Mouse (Mus musculus) embryonic facial prominence, embryonic 10.5 days (tissue): Measurements from ENCODE around the gene Gnas. TPM values are rescaled to one million over a fixed set of nuclear protein-coding genes. Genes with fewer than 3 reads are reported as not detected.

ENCODE experiments used
- DNase-seq: peaks from one replicate; pipeline ENCODE4 v3.0.0-alpha.2; 2017; ENCODE audit warnings: low spot score
- H3K27ac ChIP-seq: fragments of 300-500 bp; sonication (generic); replicated peaks from 2 replicates; pipeline ENCODE4 v1.5.1; 2016; ENCODE audit warnings: mild to moderate bottlenecking
- H3K27me3 ChIP-seq: fragments of 300-500 bp; sonication (generic); replicated peaks from 2 replicates; pipeline ENCODE4 v1.6.1; 2016; ENCODE audit warnings: low read depth, mild to moderate bottlenecking; ENCODE audit not compliant: poor library complexity, severe bottlenecking
- H3K36me3 ChIP-seq: fragments of 300-500 bp; sonication (generic); replicated peaks from 2 replicates; pipeline ENCODE4 v1.6.1; 2016; ENCODE audit warnings: mild to moderate bottlenecking, moderate library complexity
- H3K4me1 ChIP-seq: fragments of 300-500 bp; sonication (generic); 2 replicates; pipeline ENCODE4 v1.6.1; 2016
- H3K4me3 ChIP-seq: fragments of 300-500 bp; sonication (generic); 2 replicates; pipeline ENCODE4 v1.5.1; 2016; ENCODE audit warnings: mild to moderate bottlenecking, moderate library complexity
- H3K9me3 ChIP-seq: fragments of 300-500 bp; sonication (generic); 2 replicates; pipeline ENCODE4 v1.6.1; 2016; ENCODE audit warnings: mild to moderate bottlenecking
- WGBS: fragments of 180-500 bp; shearing (Covaris S2); methylation state at CpG from one replicate; pipeline ENCODE4 v1.1.7; 2016; 5-methylcytosine and 5-hydroxymethylcytosine counted together
- polyA plus RNA-seq: library from polyadenylated mRNA; unstranded; fragments of >200 nt; fragmentation: Nextera tagmentation; extraction: Ambion mirVana; gene quantifications from 2 replicates; pipeline ENCODE4 v1.2.1, GENCODE M21; 2016

Gene Gnas
- polyA plus RNA-seq, 1 experiment from 2014 or later = 1,303 TPM

GRCm38 (mm10) chr2:174297086-174297571, 13.0 kb downstream of the Gnas start:
- Histone ChIP-seq H3K4me3 (peak overlapping the region; percentile 42), H3K27ac (no peak overlapping the region), H3K36me3 (peaks cover 63% of the 10 kb centered on the region), H3K9me3 (peaks cover 69% of the 10 kb centered on the region), H3K4me1 (peaks cover 56% of the 10 kb centered on the region), H3K27me3 (peaks cover 44% of the 10 kb centered on the region)
- peak; percentile 59 for DNase-seq
- 53% methylated on average over 29 of the region's 29 CpGs for WGBS

DNA sequence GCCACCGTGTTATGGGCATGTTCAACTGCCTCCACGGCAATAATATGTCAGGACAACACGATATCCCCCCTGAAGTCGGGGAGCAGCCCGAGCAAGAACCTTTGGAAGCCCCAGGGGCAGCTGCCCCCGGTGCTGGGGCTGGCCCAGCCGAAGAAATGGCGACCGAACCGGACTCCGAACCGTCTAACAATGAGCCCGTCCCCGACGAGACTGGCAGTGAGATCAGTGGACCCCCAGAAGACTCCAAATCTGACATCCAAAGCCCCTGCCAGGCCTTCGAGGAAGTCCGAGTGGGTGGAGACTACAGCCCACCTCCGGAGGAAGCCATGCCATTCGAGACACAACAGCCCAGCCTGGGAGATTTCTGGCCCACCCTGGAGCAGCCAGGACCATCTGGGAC, 13.7 kb downstream of the Gnas start:
- H3K36me3 ChIP-seq = peaks cover 56% of the 10 kb centered on the region
- peaks cover 69% of the 10 kb centered on the region for H3K9me3 ChIP-seq
- DNase-seq = no peak
- H3K27me3 ChIP-seq = peaks cover 44% of the 10 kb centered on the region
- WGBS = 65% methylated on average over 19 of the region's 19 CpGs
- peak overlapping the region; percentile 53 for H3K4me3 ChIP-seq
- H3K27ac ChIP-seq = no peak overlapping the region
- H3K4me1 ChIP-seq = peaks cover 51% of the 10 kb centered on the region

- WGBS = 40% methylated on average over 33 of the region's 33 CpGs
- Histone ChIP-seq H3K4me1 (peaks cover 45% of the 10 kb centered on the region), H3K27me3 (peaks cover 44% of the 10 kb centered on the region), H3K4me3 (peak overlapping the region; percentile 53), H3K27ac (no peak overlapping the region), H3K36me3 (peaks cover 52% of the 10 kb centered on the region), H3K9me3 (peaks cover 69% of the 10 kb centered on the region)
- no peak for DNase-seq
Observed at GRCm38 (mm10) chr2:174298471-174298870, 14.4 kb downstream of the Gnas start.

DNA sequence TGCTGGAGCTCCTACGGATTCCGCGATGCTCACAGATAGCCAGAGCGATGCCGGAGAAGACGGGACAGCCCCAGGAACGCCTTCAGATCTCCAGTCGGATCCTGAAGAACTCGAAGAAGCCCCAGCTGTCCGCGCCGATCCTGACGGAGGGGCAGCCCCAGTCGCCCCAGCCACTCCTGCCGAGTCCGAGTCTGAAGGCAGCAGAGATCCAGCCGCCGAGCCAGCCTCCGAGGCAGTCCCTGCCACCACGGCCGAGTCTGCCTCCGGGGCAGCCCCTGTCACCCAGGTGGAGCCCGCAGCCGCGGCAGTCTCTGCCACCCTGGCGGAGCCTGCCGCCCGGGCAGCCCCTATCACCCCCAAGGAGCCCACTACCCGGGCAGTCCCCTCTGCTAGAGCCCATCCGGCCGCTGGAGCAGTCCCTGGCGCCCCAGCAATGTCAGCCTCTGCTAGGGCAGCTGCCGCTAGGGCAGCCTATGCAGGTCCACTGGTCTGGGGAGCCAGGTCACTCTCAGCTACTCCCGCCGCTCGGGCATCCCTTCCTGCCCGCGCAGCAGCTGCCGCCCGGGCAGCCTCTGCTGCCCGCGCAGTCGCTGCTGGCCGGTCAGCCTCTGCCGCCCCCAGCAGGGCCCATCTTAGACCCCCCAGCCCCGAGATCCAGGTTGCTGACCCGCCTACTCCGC, 15.1 kb downstream of the Gnas start:
- Histone ChIP-seq H3K36me3 (peaks cover 51% of the 10 kb centered on the region), H3K4me1 (peaks cover 44% of the 10 kb centered on the region), H3K27me3 (peaks cover 44% of the 10 kb centered on the region), H3K4me3 (peak overlapping the region; percentile 53), H3K27ac (no peak overlapping the region; the same call in 1 of the 2 replicates), H3K9me3 (peaks cover 69% of the 10 kb centered on the region)
- WGBS = 55% methylated on average over 48 of the region's 48 CpGs
- DNase-seq = peak; percentile 39

GRCm38 (mm10) chr2:174299771-174300160, 15.6 kb downstream of the Gnas start:
- H3K9me3 ChIP-seq = peaks cover 63% of the 10 kb centered on the region
- 48% methylated on average over 34 of the region's 34 CpGs for WGBS
- peaks cover 46% of the 10 kb centered on the region for H3K36me3 ChIP-seq
- H3K27me3 ChIP-seq = peaks cover 44% of the 10 kb centered on the region
- peak overlapping the region; percentile 53 for H3K4me3 ChIP-seq
- peak; percentile 46 for DNase-seq
- no peak overlapping the region; the same call in 1 of the 2 replicates for H3K27ac ChIP-seq
- peaks cover 44% of the 10 kb centered on the region for H3K4me1 ChIP-seq

DNA sequence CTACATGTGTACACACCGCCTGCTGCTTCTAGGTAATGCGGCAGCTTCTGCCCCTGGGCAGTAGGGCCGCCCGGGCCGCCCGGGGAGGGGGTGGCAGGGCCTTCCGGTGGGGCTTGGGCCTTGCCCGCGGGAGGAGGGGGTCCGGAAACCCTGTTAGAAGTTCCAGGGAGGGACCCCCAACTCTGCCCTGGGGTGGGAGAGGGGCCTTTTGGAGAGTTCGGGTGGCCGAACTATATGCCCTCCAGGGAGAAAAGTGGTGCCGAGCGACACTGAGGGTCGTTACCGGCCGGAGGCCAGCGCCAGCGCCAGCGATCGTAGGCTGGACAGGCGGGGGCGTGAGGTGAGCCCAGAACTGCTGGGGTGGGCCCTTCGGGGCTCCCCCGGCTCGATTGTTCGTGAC, 16.1 kb downstream of the Gnas start:
- peaks cover 59% of the 10 kb centered on the region for H3K9me3 ChIP-seq
- peaks cover 44% of the 10 kb centered on the region for H3K27me3 ChIP-seq
- 42% methylated on average over 27 of the region's 27 CpGs for WGBS

GRCm38 (mm10) chr2:174300666-174301065, 16.5 kb downstream of the Gnas start:
- Histone ChIP-seq H3K4me1 (peaks cover 47% of the 10 kb centered on the region), H3K9me3 (peaks cover 54% of the 10 kb centered on the region), H3K4me3 (peak overlapping the region; percentile 53), H3K27me3 (peaks cover 44% of the 10 kb centered on the region), H3K27ac (no peak overlapping the region; the same call in 1 of the 2 replicates), H3K36me3 (peaks cover 39% of the 10 kb centered on the region)
- 48% methylated on average over 22 of the region's 22 CpGs for WGBS
- no peak for DNase-seq

More for the DNA sequence above, 16.1 kb downstream of the Gnas start:
- H3K36me3 ChIP-seq = peaks cover 42% of the 10 kb centered on the region
- no peak overlapping the region; the same call in 1 of the 2 replicates for H3K27ac ChIP-seq
- H3K4me3 ChIP-seq = peak overlapping the region; percentile 53
- no peak for DNase-seq
- peaks cover 44% of the 10 kb centered on the region for H3K4me1 ChIP-seq

DNA sequence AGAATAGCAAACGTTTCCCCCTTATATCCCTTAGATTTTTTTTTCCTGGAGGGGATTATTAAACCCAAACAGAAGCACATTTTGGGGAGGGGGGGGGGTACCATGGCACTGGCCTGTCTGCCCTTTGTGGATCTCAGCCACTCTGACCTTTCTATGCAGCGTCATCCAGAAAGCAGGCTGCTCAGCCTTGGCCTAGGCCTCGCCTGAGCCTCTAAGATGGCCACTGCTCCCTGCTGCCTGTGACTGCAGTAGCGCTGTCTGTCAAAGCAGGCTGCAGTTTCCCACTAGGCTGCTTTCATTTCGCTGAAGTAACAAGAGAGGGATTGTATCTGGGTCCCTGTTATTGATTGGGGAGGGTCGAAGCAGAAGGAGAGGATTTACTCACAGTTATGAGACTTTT, 18.4 kb downstream of the Gnas start:
- 34% methylated on average over 6 of the region's 6 CpGs for WGBS
- no peak overlapping the region for H3K4me3 ChIP-seq
- peaks cover 48% of the 10 kb centered on the region for H3K4me1 ChIP-seq
- H3K36me3 ChIP-seq = peaks cover 34% of the 10 kb centered on the region
- H3K27ac ChIP-seq = no peak overlapping the region
- H3K27me3 ChIP-seq = peaks cover 36% of the 10 kb centered on the region
- peak; percentile 27 for DNase-seq
- H3K9me3 ChIP-seq = peaks cover 36% of the 10 kb centered on the region

- DNase-seq = peak; percentile 56
- Histone ChIP-seq H3K36me3 (peaks cover 4% of the 10 kb centered on the region), H3K9me3 (peaks cover 4% of the 10 kb centered on the region), H3K4me3 (no peak overlapping the region), H3K4me1 (peaks cover 22% of the 10 kb centered on the region), H3K27me3 (peaks cover 5% of the 10 kb centered on the region), H3K27ac (no peak overlapping the region)
- WGBS = 6% methylated on average over 5 of the region's 5 CpGs
Observed at GRCm38 (mm10) chr2:174305646-174306045, 21.5 kb downstream of the Gnas start.

GRCm38 (mm10) chr2:174307903-174308302, 23.8 kb downstream of the Gnas start:
- no peaks in the 10 kb centered on the region for H3K36me3 ChIP-seq
- peaks cover 34% of the 10 kb centered on the region for H3K4me1 ChIP-seq
- WGBS = 83% methylated on average over 3 of the region's 3 CpGs
- DNase-seq = no peak
- H3K27ac ChIP-seq = no peak overlapping the region
- H3K9me3 ChIP-seq = no peaks in the 10 kb centered on the region
- no peaks in the 10 kb centered on the region for H3K27me3 ChIP-seq
- no peak overlapping the region for H3K4me3 ChIP-seq

- Histone ChIP-seq H3K4me1 (peaks cover 37% of the 10 kb centered on the region), H3K36me3 (no peaks in the 10 kb centered on the region), H3K27ac (peak overlapping the region; percentile 73), H3K4me3 (no peak overlapping the region), H3K27me3 (no peaks in the 10 kb centered on the region), H3K9me3 (no peaks in the 10 kb centered on the region)
- peak; percentile 74 for DNase-seq
- 13% methylated on average over 7 of the region's 7 CpGs for WGBS
Observed at GRCm38 (mm10) chr2:174310913-174311514, 26.9 kb downstream of the Gnas start.

GRCm38 (mm10) chr2:174311613-174312012, 27.5 kb downstream of the Gnas start:
- Histone ChIP-seq H3K4me1 (peaks cover 31% of the 10 kb centered on the region), H3K9me3 (no peaks in the 10 kb centered on the region), H3K36me3 (no peaks in the 10 kb centered on the region), H3K27ac (peak overlapping the region; percentile 73; the same call in 1 of the 2 replicates), H3K4me3 (no peak overlapping the region), H3K27me3 (no peaks in the 10 kb centered on the region)
- no peak for DNase-seq
- 59% methylated on average over 1 of the region's 1 CpGs for WGBS
